Mouse (Mus musculus) hindbrain, embryonic 15.5 days (tissue): ENCODE results near the gene Myo10. TPM values are rescaled to one million over a fixed set of nuclear protein-coding genes. Genes with fewer than 3 reads are reported as not detected.

Experiments used
- ATAC-seq: fragments of 200-750 bp; cut with Nextera tagmentation; 2 replicates; pipeline ENCODE4 v1.8.0; 2017; ENCODE audit warnings: low read depth, moderate number of reproducible peaks, moderate TSS enrichment; ENCODE audit not compliant: low FRiP score
- H3K27ac ChIP-seq: fragments of 300-500 bp; sonication (generic); replicated peaks from 2 replicates; pipeline ENCODE4 v1.5.1; 2015; ENCODE audit warnings: mild to moderate bottlenecking, inconsistent platforms
- H3K27me3 ChIP-seq: fragments of 300-500 bp; sonication (generic); 2 replicates; pipeline ENCODE4 v1.6.1; 2015; ENCODE audit warnings: control low read depth, inconsistent platforms
- H3K36me3 ChIP-seq: fragments of 300-500 bp; sonication (generic); 2 replicates; pipeline ENCODE4 v1.6.1; 2015; ENCODE audit warnings: control low read depth, inconsistent platforms
- H3K4me1 ChIP-seq: fragments of 300-500 bp; sonication (generic); replicated peaks from 2 replicates; pipeline ENCODE4 v1.6.1; 2015; ENCODE audit warnings: control low read depth, inconsistent platforms
- H3K4me2 ChIP-seq: fragments of 300-500 bp; sonication (generic); 2 replicates; pipeline ENCODE4 v1.6.1; 2015; ENCODE audit warnings: moderate library complexity, mild to moderate bottlenecking, inconsistent platforms
- H3K4me3 ChIP-seq: fragments of 300-500 bp; sonication (generic); 2 replicates; pipeline ENCODE4 v1.5.1; 2015; ENCODE audit warnings: mild to moderate bottlenecking, inconsistent platforms
- H3K9ac ChIP-seq: fragments of 300-500 bp; sonication (generic); 2 replicates; pipeline ENCODE4 v1.6.1; 2015; ENCODE audit warnings: inconsistent platforms
- H3K9me3 ChIP-seq: fragments of 300-500 bp; sonication (generic); 2 replicates; pipeline ENCODE4 v1.6.1; 2016; ENCODE audit warnings: control low read depth, inconsistent platforms
- WGBS: fragments of 180-500 bp; shearing (Covaris S2); methylation state at CpG from one replicate; pipeline ENCODE4 v1.1.7; 2015; 5-methylcytosine and 5-hydroxymethylcytosine counted together
- polyA plus RNA-seq: library from polyadenylated mRNA; unstranded; fragments of >200 nt; fragmentation: Nextera tagmentation; extraction: Ambion mirVana; gene quantifications from 2 replicates; pipeline ENCODE4 v1.2.1, GENCODE M21; 2015

Gene Myo10
- polyA plus RNA-seq, 1 experiment from 2014 or later = 28.3 TPM

GRCm38 (mm10) chr15:25740271-25740670, 117.9 kb downstream of the Myo10 start:
- H3K27ac ChIP-seq = no peak overlapping the region
- no peak overlapping the region for H3K4me3 ChIP-seq
- H3K9ac ChIP-seq = no peak overlapping the region
- H3K4me2 ChIP-seq = no peak overlapping the region
- no peaks in the 10 kb centered on the region for H3K9me3 ChIP-seq
- H3K4me1 ChIP-seq = no peaks in the 10 kb centered on the region
- H3K27me3 ChIP-seq = no peaks in the 10 kb centered on the region
- no peak for ATAC-seq
- WGBS = 69% methylated on average over 4 of the region's 4 CpGs
- H3K36me3 ChIP-seq = no peaks in the 10 kb centered on the region

GRCm38 (mm10) chr15:25742196-25742595, 119.9 kb downstream of the Myo10 start:
- Histone ChIP-seq H3K9me3 (no peaks in the 10 kb centered on the region), H3K9ac (no peak overlapping the region), H3K4me3 (no peak overlapping the region), H3K27me3 (no peaks in the 10 kb centered on the region), H3K4me2 (no peak overlapping the region), H3K27ac (no peak overlapping the region), H3K4me1 (no peaks in the 10 kb centered on the region), H3K36me3 (no peaks in the 10 kb centered on the region)
- 91% methylated on average over 13 of the region's 13 CpGs for WGBS
- no peak for ATAC-seq

GRCm38 (mm10) chr15:25751510-25751909, 129.2 kb downstream of the Myo10 start:
- 23% methylated on average over 11 of the region's 11 CpGs for WGBS
- Histone ChIP-seq H3K9ac (no peak overlapping the region), H3K4me1 (peaks cover 22% of the 10 kb centered on the region), H3K36me3 (no peaks in the 10 kb centered on the region), H3K4me3 (no peak overlapping the region), H3K27ac (no peak overlapping the region), H3K27me3 (no peaks in the 10 kb centered on the region), H3K9me3 (no peaks in the 10 kb centered on the region), H3K4me2 (no peak overlapping the region)
- ATAC-seq = no peak

GRCm38 (mm10) chr15:25752597-25752996, 130.3 kb downstream of the Myo10 start:
- no peak overlapping the region for H3K9ac ChIP-seq
- H3K4me2 ChIP-seq = peak overlapping the region; percentile 47
- no peaks in the 10 kb centered on the region for H3K9me3 ChIP-seq
- H3K27ac ChIP-seq = peak overlapping the region; percentile 78
- WGBS = 11% methylated on average over 1 of the region's 1 CpGs
- peak; percentile 39; the same call in 1 of the 2 replicates for ATAC-seq
- H3K4me1 ChIP-seq = peaks cover 23% of the 10 kb centered on the region
- no peaks in the 10 kb centered on the region for H3K36me3 ChIP-seq
- H3K4me3 ChIP-seq = peak overlapping the region; percentile 31; the same call in 1 of the 2 replicates
- no peaks in the 10 kb centered on the region for H3K27me3 ChIP-seq

GRCm38 (mm10) chr15:25753003-25753402, 130.7 kb downstream of the Myo10 start:
- WGBS = 23% methylated on average over 9 of the region's 9 CpGs
- ATAC-seq = no peak
- H3K27me3 ChIP-seq = no peaks in the 10 kb centered on the region
- H3K4me2 ChIP-seq = peak overlapping the region; percentile 47
- no peaks in the 10 kb centered on the region for H3K36me3 ChIP-seq
- H3K27ac ChIP-seq = peak overlapping the region; percentile 78
- peak overlapping the region; percentile 31 for H3K4me3 ChIP-seq
- peak overlapping the region; percentile 20; the same call in 1 of the 2 replicates for H3K9ac ChIP-seq
- H3K9me3 ChIP-seq = no peaks in the 10 kb centered on the region
- H3K4me1 ChIP-seq = peaks cover 27% of the 10 kb centered on the region

GRCm38 (mm10) chr15:25753878-25754277, 131.6 kb downstream of the Myo10 start:
- no peak for ATAC-seq
- Histone ChIP-seq H3K4me2 (peak overlapping the region; percentile 47), H3K9me3 (no peaks in the 10 kb centered on the region), H3K27ac (peak overlapping the region; percentile 81), H3K9ac (no peak overlapping the region), H3K36me3 (no peaks in the 10 kb centered on the region), H3K27me3 (no peaks in the 10 kb centered on the region), H3K4me1 (peaks cover 36% of the 10 kb centered on the region), H3K4me3 (peak overlapping the region; percentile 31)

- WGBS = 5% methylated on average over 13 of the region's 13 CpGs
- Histone ChIP-seq H3K4me1 (peaks cover 40% of the 10 kb centered on the region), H3K27ac (peak overlapping the region; percentile 81), H3K4me3 (peak overlapping the region; percentile 31), H3K9ac (peak overlapping the region; percentile 49; the same call in 1 of the 2 replicates), H3K4me2 (peak overlapping the region; percentile 47), H3K27me3 (no peaks in the 10 kb centered on the region), H3K9me3 (no peaks in the 10 kb centered on the region), H3K36me3 (no peaks in the 10 kb centered on the region)
- peak; percentile 89 for ATAC-seq
These were observed 132.1 kb downstream of the Myo10 start for GRCm38 (mm10) chr15:25754342-25754951.

- Histone ChIP-seq H3K27ac (0 out of 2 replicates have a peak overlapping the region, but pooled peaks have one; percentile 81), H3K36me3 (no peaks in the 10 kb centered on the region), H3K4me3 (peak overlapping the region; percentile 31), H3K4me1 (peaks cover 50% of the 10 kb centered on the region), H3K9me3 (no peaks in the 10 kb centered on the region), H3K4me2 (peak overlapping the region; percentile 47), H3K27me3 (no peaks in the 10 kb centered on the region), H3K9ac (no peak overlapping the region)
- no peak for ATAC-seq
- WGBS = 41% methylated on average over 6 of the region's 6 CpGs
These were observed 133.2 kb downstream of the Myo10 start for GRCm38 (mm10) chr15:25755536-25755935.

GRCm38 (mm10) chr15:25756072-25756471, 133.7 kb downstream of the Myo10 start:
- Histone ChIP-seq H3K9me3 (no peaks in the 10 kb centered on the region), H3K4me2 (peak overlapping the region; percentile 47), H3K36me3 (no peaks in the 10 kb centered on the region), H3K27ac (no peak overlapping the region; the same call in 1 of the 2 replicates), H3K4me1 (peaks cover 54% of the 10 kb centered on the region), H3K27me3 (no peaks in the 10 kb centered on the region), H3K9ac (no peak overlapping the region), H3K4me3 (peak overlapping the region; percentile 5; the same call in 1 of the 2 replicates)
- no peak for ATAC-seq
- 39% methylated on average over 3 of the region's 3 CpGs for WGBS

- no peaks in the 10 kb centered on the region for H3K27me3 ChIP-seq
- WGBS = 29% methylated on average over 10 of the region's 10 CpGs
- no peaks in the 10 kb centered on the region for H3K9me3 ChIP-seq
- peak overlapping the region; percentile 66 for H3K27ac ChIP-seq
- no peak for ATAC-seq
- H3K4me3 ChIP-seq = 0 out of 2 replicates have a peak overlapping the region, but pooled peaks have one; percentile 7
- H3K9ac ChIP-seq = 0 out of 2 replicates have a peak overlapping the region, but pooled peaks have one; percentile 28
- no peaks in the 10 kb centered on the region for H3K36me3 ChIP-seq
- peak overlapping the region; percentile 47 for H3K4me2 ChIP-seq
- H3K4me1 ChIP-seq = peaks cover 68% of the 10 kb centered on the region
These were observed 135.7 kb downstream of the Myo10 start for GRCm38 (mm10) chr15:25758037-25758436.

GRCm38 (mm10) chr15:25758500-25759086, 136.3 kb downstream of the Myo10 start:
- no peaks in the 10 kb centered on the region for H3K9me3 ChIP-seq
- H3K27ac ChIP-seq = peak overlapping the region; percentile 66
- no peak for ATAC-seq
- H3K36me3 ChIP-seq = no peaks in the 10 kb centered on the region
- 0 out of 2 replicates have a peak overlapping the region, but pooled peaks have one; percentile 28 for H3K9ac ChIP-seq
- H3K4me1 ChIP-seq = peaks cover 71% of the 10 kb centered on the region
- 26% methylated on average over 15 of the region's 15 CpGs for WGBS
- H3K4me3 ChIP-seq = peak overlapping the region; percentile 18; the same call in 1 of the 2 replicates
- H3K27me3 ChIP-seq = no peaks in the 10 kb centered on the region
- H3K4me2 ChIP-seq = peak overlapping the region; percentile 47

- peaks cover 74% of the 10 kb centered on the region for H3K4me1 ChIP-seq
- H3K4me3 ChIP-seq = no peak overlapping the region
- H3K27ac ChIP-seq = peak overlapping the region; percentile 25; the same call in 1 of the 2 replicates
- 40% methylated on average over 5 of the region's 5 CpGs for WGBS
- no peaks in the 10 kb centered on the region for H3K9me3 ChIP-seq
- H3K36me3 ChIP-seq = no peaks in the 10 kb centered on the region
- H3K27me3 ChIP-seq = no peaks in the 10 kb centered on the region
- ATAC-seq = no peak
- no peak overlapping the region for H3K9ac ChIP-seq
- peak overlapping the region; percentile 47; the same call in 1 of the 2 replicates for H3K4me2 ChIP-seq
These were observed 138.0 kb downstream of the Myo10 start for GRCm38 (mm10) chr15:25760304-25760703.
